Mouse (Mus musculus): ENCODE measurements around the gene Faap20.
"Not testable (repeated sequence)": the region's sequence is repeated elsewhere in the genome, so short reads cannot be mapped to it uniquely, and the experiment has no call there.

Gene Faap20

GRCm38 (mm10) chr4:155221599-155222551 is 27.7 kb upstream of the Faap20 start:
- peak; percentile 42 to 49 for DNase-seq

GRCm38 (mm10) chr4:155222552-155222840 is 27.1 kb upstream of the Faap20 start, which contains the start of gene Ski:
Gene Ski, minus strand, starts transcription at chr4:155222592.
- DNase-seq, result no peak

- DNase-seq, result peak; percentile 96 to 97
Observed at GRCm38 (mm10) chr4:155222841-155223593, 26.6 kb upstream of the Faap20 start.

GRCm38 (mm10) chr4:155223594-155224528 is 25.7 kb upstream of the Faap20 start:
- no peak for DNase-seq

GRCm38 (mm10) chr4:155225918-155226317 is 23.7 kb upstream of the Faap20 start:
- DNase-seq, result no peak

- DNase-seq, result no peak
Observed at GRCm38 (mm10) chr4:155227986-155228385, 21.6 kb upstream of the Faap20 start.

- no peak for DNase-seq
Observed at GRCm38 (mm10) chr4:155228461-155228860, 21.1 kb upstream of the Faap20 start.

- no peak for DNase-seq
Observed at GRCm38 (mm10) chr4:155233878-155234277, 15.7 kb upstream of the Faap20 start.

GRCm38 (mm10) chr4:155234371-155235310 is 15.0 kb upstream of the Faap20 start:
- DNase-seq, result no peak

GRCm38 (mm10) chr4:155235311-155236119 is 14.1 kb upstream of the Faap20 start:
- peak; percentile 44 to 61 for DNase-seq

GRCm38 (mm10) chr4:155236737-155237385 is 12.7 kb upstream of the Faap20 start:
- no peak for DNase-seq

GRCm38 (mm10) chr4:155238276-155238675 is 11.3 kb upstream of the Faap20 start:
- no peak for DNase-seq

- DNase-seq, result no peak
Observed at GRCm38 (mm10) chr4:155239494-155239893, 10.1 kb upstream of the Faap20 start.

GRCm38 (mm10) chr4:155241789-155242188 is 7.8 kb upstream of the Faap20 start:
- no peak for DNase-seq

- DNase-seq, result no peak
Observed at GRCm38 (mm10) chr4:155242292-155242691, 7.3 kb upstream of the Faap20 start.

- DNase-seq, result no peak
Observed at GRCm38 (mm10) chr4:155243233-155243632, 6.4 kb upstream of the Faap20 start.

GRCm38 (mm10) chr4:155245770-155246492 is 3.7 kb upstream of the Faap20 start:
- no peak for DNase-seq

- no peak for DNase-seq
Observed at GRCm38 (mm10) chr4:155246691-155247105, 2.9 kb upstream of the Faap20 start.

GRCm38 (mm10) chr4:155248054-155248453 is 1.5 kb upstream of the Faap20 start:
- DNase-seq, result not testable (repeated sequence)
